In genomic region chr9:80074949-80075348, GRCm38 (mm10) we compare ENCODE assay signal across 17 mouse cellular contexts. TPM values are rescaled to one million over a fixed set of nuclear protein-coding genes. Genes with fewer than 3 reads are reported as not detected.
A peak's percentile ranks its signal among the peaks of the same experiment; 100 is the strongest.
DNase-seq lines count a peak whose midpoint lies in the region; ATAC-seq and TF ChIP-seq lines count a peak whose summit lies in the region.
"Had no signal": no experiment of that assay in that cellular context is flagged by ENCODE, and none has a peak within 500 bp of the region (broad histone marks: within the 10 kb centered on the region; RNA-seq: fewer than 3 reads in every experiment).

No protein-coding gene starts in this region.

- no peak overlapping the region for H3K4me3 ChIP-seq in intestine, postnatal 0 days (ENCODE audit: low read depth, low read length)
- no peak overlapping the region for H3K4me3 ChIP-seq in intestine, embryonic 15.5 days (replicated peaks)
- no peak overlapping the region for H3K4me3 ChIP-seq in midbrain, embryonic 15.5 days
- no peak overlapping the region for H3K4me3 ChIP-seq in midbrain, embryonic 11.5 days (ENCODE audit: low read depth, low read length)
- H3K4me3 ChIP-seq: embryonic facial prominence, embryonic 13.5 days; forebrain, embryonic 10.5 days; hindbrain, embryonic 15.5 days; limb, embryonic 12.5 days had no signal

- no peak overlapping the region for H3K27ac ChIP-seq in intestine, postnatal 0 days (ENCODE audit: low read depth, low read length)
- no peak overlapping the region for H3K27ac ChIP-seq in intestine, embryonic 15.5 days
- 0 out of 2 replicates have a peak overlapping the region, but pooled peaks have one; percentile 45 for H3K27ac ChIP-seq in midbrain, embryonic 15.5 days
- H3K27ac ChIP-seq in midbrain, embryonic 11.5 days (ENCODE audit: low read depth, low read length), result no peak overlapping the region
- H3K27ac ChIP-seq: forebrain, embryonic 10.5 days; hindbrain, embryonic 15.5 days; limb, embryonic 12.5 days had no signal

- TF ChIP-seq CTCF in intestine, postnatal 0 days (IDR thresholded peaks at IDR 0.05; ENCODE audit: low read depth), result peak; percentile 67

- no peaks in the 10 kb centered on the region for H3K9me3 ChIP-seq in intestine, postnatal 0 days (ENCODE audit: control insufficient read depth)
- H3K9me3 ChIP-seq in intestine, embryonic 15.5 days, result no peaks in the 10 kb centered on the region
- no peaks in the 10 kb centered on the region for H3K9me3 ChIP-seq in midbrain, embryonic 15.5 days
- H3K9me3 ChIP-seq in midbrain, embryonic 11.5 days (ENCODE audit: control insufficient read depth, low read length), result no peaks in the 10 kb centered on the region
- H3K9me3 ChIP-seq: hindbrain, embryonic 15.5 days; limb, embryonic 12.5 days had no signal

- no peaks in the 10 kb centered on the region for H3K27me3 ChIP-seq in intestine, postnatal 0 days (replicated peaks; ENCODE audit: control insufficient read depth, insufficient read depth, low read length)
- H3K27me3 ChIP-seq in intestine, embryonic 15.5 days (replicated peaks), result no peaks in the 10 kb centered on the region
- no peaks in the 10 kb centered on the region for H3K27me3 ChIP-seq in midbrain, embryonic 15.5 days (replicated peaks)
- H3K27me3 ChIP-seq in midbrain, embryonic 11.5 days (ENCODE audit: control insufficient read depth, insufficient read depth, low read length), result no peaks in the 10 kb centered on the region
- H3K27me3 ChIP-seq: embryonic facial prominence, embryonic 13.5 days; hindbrain, embryonic 15.5 days; limb, embryonic 12.5 days had no signal

- DNase-seq in midbrain, embryonic 11.5 days (ENCODE audit: low spot score, missing footprints), result no peak
- peak; percentile 22 for DNase-seq in adipocyte (ENCODE audit: low spot score)
- no peak for DNase-seq in right cerebral cortex, postnatal 4 days
- no peak for DNase-seq in thymus, postnatal 0 days (ENCODE audit: low spot score)
- DNase-seq: adrenal gland, adult 8-10 months; cerebellum, adult 18-20 months; heart, postnatal 14 days; kidney, adult 9 months; lung, adult 2 months; right cerebral cortex, adult 18-20 months had no signal

- no peak overlapping the region for H3K9ac ChIP-seq in intestine, postnatal 0 days (ENCODE audit: low read depth, low read length)
- H3K9ac ChIP-seq in intestine, embryonic 15.5 days, result no peak overlapping the region
- no peak overlapping the region for H3K9ac ChIP-seq in midbrain, embryonic 15.5 days
- no peak overlapping the region for H3K9ac ChIP-seq in midbrain, embryonic 11.5 days (ENCODE audit: low read length)
- H3K9ac ChIP-seq: embryonic facial prominence, embryonic 13.5 days; hindbrain, embryonic 15.5 days; limb, embryonic 12.5 days had no signal

- no peak for ATAC-seq in intestine, postnatal 0 days
- no peak for ATAC-seq in intestine, embryonic 15.5 days
- ATAC-seq in midbrain, embryonic 15.5 days (replicated peaks), result no peak
- ATAC-seq in midbrain, embryonic 11.5 days (ENCODE audit: low FRiP score), result no peak

- H3K4me1 ChIP-seq in intestine, postnatal 0 days (replicated peaks; ENCODE audit: control insufficient read depth, insufficient read depth, low read length), result no peaks in the 10 kb centered on the region
- peaks cover 11% of the 10 kb centered on the region; the same call in 1 of the 2 replicates for H3K4me1 ChIP-seq in intestine, embryonic 15.5 days (replicated peaks)
- peaks cover 43% of the 10 kb centered on the region for H3K4me1 ChIP-seq in midbrain, embryonic 15.5 days
- peaks cover 3% of the 10 kb centered on the region for H3K4me1 ChIP-seq in midbrain, embryonic 11.5 days (ENCODE audit: control insufficient read depth, insufficient read depth, low read length)

- no peaks in the 10 kb centered on the region for H3K36me3 ChIP-seq in intestine, postnatal 0 days (ENCODE audit: control insufficient read depth, insufficient read depth)
- H3K36me3 ChIP-seq in intestine, embryonic 15.5 days, result no peaks in the 10 kb centered on the region
- no peaks in the 10 kb centered on the region for H3K36me3 ChIP-seq in midbrain, embryonic 15.5 days (replicated peaks)
- H3K36me3 ChIP-seq in midbrain, embryonic 11.5 days (ENCODE audit: control insufficient read depth, insufficient read depth, low read length), result no peaks in the 10 kb centered on the region
- H3K36me3 ChIP-seq: hindbrain, embryonic 15.5 days had no signal

- H3K4me2 ChIP-seq in intestine, postnatal 0 days (replicated peaks; ENCODE audit: low read depth), result no peak overlapping the region
- H3K4me2 ChIP-seq in intestine, embryonic 15.5 days (replicated peaks), result no peak overlapping the region
- no peak overlapping the region for H3K4me2 ChIP-seq in midbrain, embryonic 15.5 days
- no peak overlapping the region for H3K4me2 ChIP-seq in midbrain, embryonic 11.5 days
- H3K4me2 ChIP-seq: embryonic facial prominence, embryonic 13.5 days; hindbrain, embryonic 15.5 days; limb, embryonic 12.5 days had no signal

RNA-seq across cellular contexts. Expression of gene Senp6, which starts 8.2 kb away (rescaled TPM):
- 31.9 and 37.5 TPM in 2 replicates for polyA plus RNA-seq in intestine, postnatal 0 days (2015; fragmentation: Nextera tagmentation; extraction: Ambion mirVana)
- polyA plus RNA-seq in intestine, embryonic 15.5 days (2015; fragmentation: Nextera tagmentation; extraction: Ambion mirVana), result 36.9 and 41.3 TPM in 2 replicates
- 54.7 and 55.0 TPM in 2 replicates for polyA plus RNA-seq in midbrain, embryonic 15.5 days (2015; fragmentation: Nextera tagmentation; extraction: Ambion mirVana)
- 64.7 and 65.8 TPM in 2 replicates for polyA plus RNA-seq in midbrain, embryonic 11.5 days (2014; fragmentation: Nextera tagmentation; extraction: Ambion mirVana)
- 49.9 and 61.3 TPM in 2 replicates for polyA plus RNA-seq in thymus, postnatal 0 days (2015; fragmentation: Nextera tagmentation; extraction: Ambion mirVana)
